Mouse (Mus musculus): Measurements from ENCODE around the gene Rln3.

- no peak for TF ChIP-seq GATA1 (IDR thresholded peaks at IDR 0.05; ENCODE audit: borderline replicate concordance, low read length)
- no peak for TF ChIP-seq FLI1 (IDR thresholded peaks at IDR 0.05; ENCODE audit: low read length)
Measured at GRCm38 (mm10) chr8:84052746-84053145, 7.9 kb upstream of the Rln3 start.

All from megakaryocyte, embryonic 14.5 days (primary cell).